13 mouse cellular contexts compared by ENCODE assay signal in the genomic region with DNA sequence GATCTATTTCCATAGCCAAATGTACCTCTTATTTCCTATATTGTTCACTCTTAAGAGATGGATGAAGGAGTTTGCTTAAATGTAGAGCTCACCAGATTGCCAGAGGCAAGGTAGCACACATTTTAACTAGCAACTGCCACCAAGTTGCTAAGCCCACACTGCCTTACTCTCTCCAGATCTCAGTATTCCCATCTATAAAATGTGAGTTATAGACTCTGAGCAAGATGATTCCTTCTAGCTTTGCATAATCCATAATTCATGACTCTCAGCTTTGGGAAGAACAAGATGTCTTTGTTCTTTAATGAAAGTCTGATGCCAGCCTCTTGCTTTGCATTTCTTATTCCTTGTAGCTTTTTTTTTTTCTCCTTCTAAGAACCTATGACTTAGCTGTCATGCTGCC.
"Had no signal": no experiment of that assay in that cellular context is flagged by ENCODE, and none has a peak within 500 bp of the region (broad histone marks: within the 10 kb centered on the region; RNA-seq: fewer than 3 reads in every experiment).

No protein-coding gene starts in this region.

- H3K27me3 ChIP-seq: limb, embryonic 15.5 days; liver, embryonic 12.5 days; midbrain, embryonic 15.5 days; neural tube, embryonic 12.5 days had no signal

- H3K9me3 ChIP-seq: limb, embryonic 15.5 days; liver, embryonic 12.5 days; midbrain, embryonic 15.5 days; neural tube, embryonic 12.5 days had no signal

- H3K4me2 ChIP-seq: limb, embryonic 15.5 days; liver, embryonic 12.5 days; lung, embryonic 14.5 days; midbrain, embryonic 11.5 days; midbrain, embryonic 15.5 days; neural tube, embryonic 12.5 days had no signal

- H3K9ac ChIP-seq: limb, embryonic 15.5 days; liver, embryonic 12.5 days; lung, embryonic 14.5 days; midbrain, embryonic 15.5 days; neural tube, embryonic 12.5 days had no signal

- H3K36me3 ChIP-seq: limb, embryonic 15.5 days; liver, embryonic 12.5 days; midbrain, embryonic 15.5 days; neural tube, embryonic 12.5 days had no signal

- ATAC-seq: liver, embryonic 12.5 days; midbrain, embryonic 15.5 days had no signal

- H3K4me3 ChIP-seq: limb, embryonic 15.5 days; liver, embryonic 12.5 days; midbrain, embryonic 15.5 days; neural tube, embryonic 12.5 days had no signal

- DNase-seq: kidney, postnatal 25 days; layer of hippocampus, postnatal 36 days; lung, embryonic 14.5 days; lung, postnatal 10 days; lung, postnatal 4 days; thymus, adult 18-20 months; thymus, postnatal 14 days had no signal

- H3K4me1 ChIP-seq: liver, embryonic 12.5 days; midbrain, embryonic 15.5 days; neural tube, embryonic 12.5 days had no signal

- H3K27ac ChIP-seq: limb, embryonic 15.5 days; liver, embryonic 12.5 days; midbrain, embryonic 15.5 days; neural tube, embryonic 12.5 days; stomach, postnatal 0 days had no signal
